Mouse (Mus musculus) embryonic fibroblast, embryonic 13.5 days (primary cell): ENCODE results near the gene Dhx9. TPM values are rescaled to one million over a fixed set of nuclear protein-coding genes. Genes with fewer than 3 reads are reported as not detected.

Experiments
- H3K27ac ChIP-seq: 2 replicates; pipeline ENCODE4 v1.5.1; 2012; ENCODE audit warnings: low read length, control low read depth, inconsistent platforms; ENCODE audit not compliant: insufficient read depth
- H3K4me1 ChIP-seq: 2 replicates; pipeline ENCODE4 v1.6.1; 2011; ENCODE audit warnings: low read length; ENCODE audit not compliant: control insufficient read depth, insufficient read depth
- H3K4me3 ChIP-seq: 2 replicates; pipeline ENCODE4 v1.5.1; 2011; ENCODE audit warnings: mild to moderate bottlenecking, control low read depth, low read length; ENCODE audit not compliant: insufficient read depth
- CTCF ChIP-seq: IDR thresholded peaks from 2 replicates; pipeline ENCODE4 v1.5.1; 2011; ENCODE audit warnings: mild to moderate bottlenecking, control low read depth, low read length, moderate library complexity, borderline replicate concordance; ENCODE audit not compliant: insufficient read depth
- POLR2A ChIP-seq: IDR thresholded peaks from 2 replicates; pipeline ENCODE4 v1.6.1; 2011; ENCODE audit warnings: low read depth, mild to moderate bottlenecking, control low read depth, low read length, moderate library complexity
- polyA plus RNA-seq: library from polyadenylated mRNA; stranded (reverse); fragments of >200 nt; gene quantifications from 2 replicates; pipeline ENCODE4 v1.2.4, GENCODE M21; 2011; ENCODE audit warnings: low read depth; ENCODE audit not compliant: missing spikeins, insufficient read length

Gene Dhx9
- polyA plus RNA-seq, 1 experiment, result 183 TPM

- TF ChIP-seq CTCF (no peak), POLR2A (no peak)
- peaks cover 4% of the 10 kb centered on the region for H3K4me1 ChIP-seq
- no peak overlapping the region for H3K27ac ChIP-seq
- peak overlapping the region; percentile 47 for H3K4me3 ChIP-seq
Observed at GRCm38 (mm10) chr1:153485201-153485796, 2.2 kb downstream of the Dhx9 start.

GRCm38 (mm10) chr1:153481025-153481412 lies 6.4 kb downstream of the Dhx9 start:
- TF ChIP-seq CTCF (no peak), POLR2A (no peak)
- Histone ChIP-seq H3K4me1 (peaks cover 4% of the 10 kb centered on the region), H3K4me3 (no peak overlapping the region), H3K27ac (no peak overlapping the region)

GRCm38 (mm10) chr1:153480386-153481024 lies 7.0 kb downstream of the Dhx9 start:
- no peak overlapping the region for H3K27ac ChIP-seq
- no peak overlapping the region for H3K4me3 ChIP-seq
- peaks cover 4% of the 10 kb centered on the region for H3K4me1 ChIP-seq
- TF ChIP-seq POLR2A, result no peak
- TF ChIP-seq CTCF, result peak; percentile 54; the same call in 1 of the 2 replicates

GRCm38 (mm10) chr1:153479296-153479695 lies 8.2 kb downstream of the Dhx9 start:
- TF ChIP-seq POLR2A (no peak), CTCF (no peak)
- H3K27ac ChIP-seq, result no peak overlapping the region

GRCm38 (mm10) chr1:153461796-153462195 lies 25.7 kb downstream of the Dhx9 start:
- TF ChIP-seq CTCF, result no peak
- TF ChIP-seq POLR2A, result no peak
- H3K27ac ChIP-seq, result no peak overlapping the region
- no peak overlapping the region for H3K4me3 ChIP-seq
- no peaks in the 10 kb centered on the region for H3K4me1 ChIP-seq

More at GRCm38 (mm10) chr1:153479296-153479695, 8.2 kb downstream of the Dhx9 start:
- no peak overlapping the region for H3K4me3 ChIP-seq
- peaks cover 2% of the 10 kb centered on the region; the same call in 1 of the 2 replicates for H3K4me1 ChIP-seq

GRCm38 (mm10) chr1:153456137-153456536 lies 31.3 kb downstream of the Dhx9 start:
- H3K27ac ChIP-seq, result no peak overlapping the region
- H3K4me3 ChIP-seq, result no peak overlapping the region
- H3K4me1 ChIP-seq, result no peaks in the 10 kb centered on the region
- TF ChIP-seq CTCF (no peak), POLR2A (no peak)

GRCm38 (mm10) chr1:153453146-153453642 lies 34.3 kb downstream of the Dhx9 start:
- H3K4me3 ChIP-seq, result no peak overlapping the region

GRCm38 (mm10) chr1:153451237-153452154 lies 36.0 kb downstream of the Dhx9 start:
- H3K4me3 ChIP-seq, result no peak overlapping the region
- no peaks in the 10 kb centered on the region for H3K4me1 ChIP-seq
- no peak overlapping the region for H3K27ac ChIP-seq
- TF ChIP-seq CTCF (peak; percentile 56; the same call in 1 of the 2 replicates), POLR2A (no peak)

More at GRCm38 (mm10) chr1:153453146-153453642, 34.3 kb downstream of the Dhx9 start:
- Histone ChIP-seq H3K4me1 (no peaks in the 10 kb centered on the region), H3K27ac (no peak overlapping the region)
- TF ChIP-seq CTCF (no peak), POLR2A (no peak)

GRCm38 (mm10) chr1:153446120-153446831 lies 41.2 kb downstream of the Dhx9 start:
- H3K27ac ChIP-seq, result no peak overlapping the region
- H3K4me1 ChIP-seq, result no peaks in the 10 kb centered on the region
- no peak for TF ChIP-seq CTCF
- no peak for TF ChIP-seq POLR2A
- no peak overlapping the region for H3K4me3 ChIP-seq
